Mouse (Mus musculus) embryonic fibroblast, embryonic 13.5 days (primary cell): Measurements from ENCODE around the gene Rhebl1. TPM values are rescaled to one million over a fixed set of nuclear protein-coding genes. Genes with fewer than 3 reads are reported as not detected.

Source experiments
- H3K27ac ChIP-seq: 2 replicates; pipeline ENCODE4 v1.5.1; 2012; ENCODE audit warnings: low read length, control low read depth, inconsistent platforms; ENCODE audit not compliant: insufficient read depth
- H3K4me1 ChIP-seq: 2 replicates; pipeline ENCODE4 v1.6.1; 2011; ENCODE audit warnings: low read length; ENCODE audit not compliant: control insufficient read depth, insufficient read depth
- H3K4me3 ChIP-seq: 2 replicates; pipeline ENCODE4 v1.5.1; 2011; ENCODE audit warnings: mild to moderate bottlenecking, control low read depth, low read length; ENCODE audit not compliant: insufficient read depth
- CTCF ChIP-seq: IDR thresholded peaks from 2 replicates; pipeline ENCODE4 v1.5.1; 2011; ENCODE audit warnings: mild to moderate bottlenecking, control low read depth, low read length, moderate library complexity, borderline replicate concordance; ENCODE audit not compliant: insufficient read depth
- POLR2A ChIP-seq: IDR thresholded peaks from 2 replicates; pipeline ENCODE4 v1.6.1; 2011; ENCODE audit warnings: low read depth, mild to moderate bottlenecking, control low read depth, low read length, moderate library complexity
- polyA plus RNA-seq: library from polyadenylated mRNA; stranded (reverse); fragments of >200 nt; gene quantifications from 2 replicates; pipeline ENCODE4 v1.2.4, GENCODE M21; 2011; ENCODE audit warnings: low read depth; ENCODE audit not compliant: missing spikeins, insufficient read length

Rhebl1 gene
- polyA plus RNA-seq, 1 experiment = 7.8 TPM

DNA sequence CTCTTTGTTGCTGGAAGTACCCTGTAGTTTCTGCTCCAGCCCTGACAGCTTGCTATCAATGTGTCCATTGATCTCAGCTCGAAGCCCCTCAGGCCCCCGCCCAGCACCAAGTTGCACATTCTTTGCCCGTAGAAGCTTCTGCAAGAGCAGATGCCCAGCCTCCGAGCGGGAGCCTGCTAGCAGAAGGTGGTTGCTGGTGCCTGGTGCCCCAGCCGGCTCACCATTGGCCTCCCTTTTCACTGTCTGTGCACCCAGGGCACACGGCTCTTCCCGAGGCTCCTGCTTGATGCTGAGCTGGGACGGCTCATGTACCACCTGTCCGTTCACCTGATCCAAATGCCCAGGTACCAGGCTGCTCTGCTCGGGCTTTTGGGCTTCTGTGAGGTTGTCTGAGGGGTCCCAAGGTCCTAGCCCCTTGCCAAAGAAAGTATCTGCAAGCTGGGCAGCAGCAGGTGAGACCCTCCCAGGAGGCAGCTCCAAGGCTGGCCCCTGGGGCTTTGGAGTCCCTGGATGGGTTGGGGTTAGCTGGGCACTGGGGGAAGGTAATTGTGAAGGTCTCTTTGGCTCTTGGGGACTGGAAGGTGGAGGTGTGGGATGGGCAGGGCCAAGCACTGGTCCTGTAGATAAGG is 50.6 kb downstream of the Rhebl1 start:
- no peak overlapping the region for H3K4me3 ChIP-seq

DNA sequence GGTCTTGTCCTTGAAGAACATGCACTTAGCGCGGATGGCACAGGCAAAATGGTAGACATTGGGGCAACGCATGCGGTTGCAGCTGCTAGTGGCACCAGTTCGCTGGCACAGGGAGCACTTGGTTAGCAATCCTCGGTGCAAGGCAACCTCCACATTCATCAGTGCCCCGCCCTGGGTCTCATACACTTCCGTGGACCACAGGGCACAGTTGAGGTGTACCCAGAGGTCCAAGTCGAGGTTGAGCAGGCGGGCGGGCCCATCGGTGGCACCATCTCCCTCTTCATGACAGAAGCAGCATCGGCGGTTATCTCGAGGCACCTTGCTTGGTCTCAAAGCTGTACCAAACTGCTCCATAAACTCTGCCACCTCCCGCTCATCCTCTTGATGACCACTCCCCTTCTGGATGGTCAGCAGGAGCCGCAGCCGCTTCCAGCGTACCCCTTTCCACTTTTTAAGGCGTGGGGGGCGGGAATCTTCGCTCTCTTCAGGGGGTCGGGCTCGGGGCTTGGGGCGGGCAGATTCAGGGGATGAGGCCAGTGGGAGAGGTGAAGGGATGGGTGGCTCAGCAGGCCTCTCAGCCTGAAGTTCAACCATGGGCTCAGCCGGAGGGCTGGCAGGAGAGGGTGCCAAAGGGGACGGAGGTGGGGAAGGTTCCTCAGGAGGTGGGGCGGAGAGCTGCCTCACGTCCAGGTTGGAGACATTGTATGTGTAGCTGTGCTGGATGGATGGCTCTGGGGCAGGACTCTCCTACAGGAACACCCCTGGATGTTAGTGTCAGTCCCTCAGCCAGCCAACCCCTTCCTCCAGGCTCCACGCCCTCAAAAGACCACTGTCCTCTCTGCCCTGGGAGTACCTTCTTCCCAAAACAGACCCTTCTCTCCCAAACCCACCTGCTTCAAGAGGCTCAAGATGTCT is 54.4 kb downstream of the Rhebl1 start:
- Histone ChIP-seq H3K4me1 (no peaks in the 10 kb centered on the region), H3K4me3 (no peak overlapping the region), H3K27ac (no peak overlapping the region)
- TF ChIP-seq CTCF (no peak), POLR2A (no peak)

More for the DNA sequence above, 50.6 kb downstream of the Rhebl1 start:
- Histone ChIP-seq H3K27ac (no peak overlapping the region), H3K4me1 (no peaks in the 10 kb centered on the region)
- TF ChIP-seq POLR2A (no peak), CTCF (no peak)

DNA sequence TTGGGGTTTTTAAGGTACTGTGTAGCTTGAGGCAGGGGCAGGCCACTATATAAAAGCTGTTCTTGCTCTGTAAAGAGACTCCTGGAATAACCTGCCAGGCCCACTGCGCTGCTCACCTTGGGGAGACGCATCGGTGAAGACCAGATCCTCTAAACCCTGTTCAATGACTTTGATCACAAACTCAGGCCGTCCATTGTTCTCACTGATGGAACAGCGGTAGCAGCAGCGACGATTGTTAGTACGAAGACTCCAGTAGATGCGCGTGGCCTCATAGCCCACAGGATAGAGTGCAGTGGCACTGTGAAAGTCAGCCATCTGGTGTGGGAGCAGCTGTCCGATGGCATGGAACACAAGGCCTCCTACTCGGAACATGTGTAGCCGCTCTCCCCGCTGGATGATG is 55.2 kb downstream of the Rhebl1 start:
- H3K4me1 ChIP-seq = no peaks in the 10 kb centered on the region
- TF ChIP-seq POLR2A = no peak
- no peak overlapping the region for H3K27ac ChIP-seq
- no peak overlapping the region for H3K4me3 ChIP-seq

DNA sequence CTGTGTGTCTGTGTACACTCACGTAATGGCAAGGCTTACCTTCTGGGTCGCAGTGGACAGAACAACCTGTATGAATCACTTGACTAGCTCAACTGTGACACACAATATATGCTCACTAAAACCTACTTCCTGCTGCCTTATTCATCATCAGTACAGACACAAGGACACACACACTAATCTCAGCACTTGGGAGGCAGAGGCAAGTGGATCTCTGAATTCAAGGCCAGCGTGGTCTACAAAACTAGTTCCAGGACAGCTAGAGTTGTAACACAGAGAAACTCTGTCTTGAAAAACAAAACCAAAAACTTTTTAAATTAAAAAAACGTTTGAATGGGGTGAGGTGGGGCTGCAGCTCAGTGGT is 56.6 kb downstream of the Rhebl1 start:
- no peaks in the 10 kb centered on the region for H3K4me1 ChIP-seq
- TF ChIP-seq POLR2A = no peak
- TF ChIP-seq CTCF = no peak
- no peak overlapping the region for H3K27ac ChIP-seq
- H3K4me3 ChIP-seq = no peak overlapping the region

DNA sequence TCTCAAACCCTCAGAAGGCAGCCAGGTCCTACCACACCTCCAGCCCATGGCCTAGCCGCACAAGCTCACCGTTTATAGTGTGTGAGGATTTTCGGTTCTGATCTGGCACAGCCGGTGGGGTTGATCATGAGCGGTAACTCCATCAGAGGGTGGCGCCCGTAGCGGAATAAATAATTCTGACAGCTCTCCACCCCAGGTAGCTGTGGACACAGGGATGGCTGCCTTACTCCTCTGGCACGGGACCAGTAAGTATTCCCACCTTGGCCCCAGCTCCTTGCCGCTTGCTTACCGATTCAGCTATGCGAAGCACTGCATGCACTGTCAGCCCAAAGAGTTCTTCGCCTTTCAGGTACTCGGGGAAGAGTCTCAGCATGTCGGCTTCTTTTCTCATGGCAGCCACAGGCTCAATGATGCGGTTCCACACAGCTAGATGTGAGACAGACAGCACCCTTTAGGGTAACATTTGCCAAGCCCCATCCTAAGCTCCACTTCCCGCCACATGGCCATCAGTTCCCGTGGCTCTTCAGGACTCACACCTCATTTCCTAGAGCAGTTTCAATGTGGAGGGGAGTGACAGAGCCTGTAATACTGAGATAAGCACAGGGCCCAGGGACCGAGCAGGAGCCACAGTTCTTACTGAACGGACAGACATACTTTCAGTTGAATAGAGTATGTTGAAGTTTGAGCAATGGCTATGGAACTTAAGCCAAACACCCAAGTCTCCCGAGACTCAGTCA is 57.2 kb downstream of the Rhebl1 start:
- H3K4me1 ChIP-seq = no peaks in the 10 kb centered on the region
- no peak for TF ChIP-seq POLR2A
- no peak for TF ChIP-seq CTCF
- H3K4me3 ChIP-seq = no peak overlapping the region
- H3K27ac ChIP-seq = no peak overlapping the region

DNA sequence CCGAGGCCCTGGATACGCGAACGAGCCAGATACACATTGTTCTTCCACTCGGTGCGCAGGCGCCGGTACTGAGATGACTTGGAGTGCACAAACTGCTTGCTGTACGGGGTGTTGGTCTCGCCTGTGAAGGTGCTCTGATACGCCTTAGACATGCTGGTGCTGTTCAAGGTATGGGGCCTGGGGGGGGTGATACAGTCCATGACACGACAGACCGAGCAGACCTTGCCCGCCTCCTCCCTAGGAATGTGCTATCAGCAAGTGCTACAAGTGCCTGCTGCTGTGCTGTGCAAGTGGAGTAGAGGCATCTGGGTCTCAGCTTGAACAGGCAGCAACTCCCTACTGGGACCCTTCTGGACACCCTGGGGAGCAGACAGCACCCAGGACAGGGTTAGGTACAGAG is 59.0 kb downstream of the Rhebl1 start:
- H3K4me1 ChIP-seq = no peaks in the 10 kb centered on the region
- no peak overlapping the region for H3K4me3 ChIP-seq
- no peak overlapping the region for H3K27ac ChIP-seq
- TF ChIP-seq CTCF = no peak
- TF ChIP-seq POLR2A = no peak

DNA sequence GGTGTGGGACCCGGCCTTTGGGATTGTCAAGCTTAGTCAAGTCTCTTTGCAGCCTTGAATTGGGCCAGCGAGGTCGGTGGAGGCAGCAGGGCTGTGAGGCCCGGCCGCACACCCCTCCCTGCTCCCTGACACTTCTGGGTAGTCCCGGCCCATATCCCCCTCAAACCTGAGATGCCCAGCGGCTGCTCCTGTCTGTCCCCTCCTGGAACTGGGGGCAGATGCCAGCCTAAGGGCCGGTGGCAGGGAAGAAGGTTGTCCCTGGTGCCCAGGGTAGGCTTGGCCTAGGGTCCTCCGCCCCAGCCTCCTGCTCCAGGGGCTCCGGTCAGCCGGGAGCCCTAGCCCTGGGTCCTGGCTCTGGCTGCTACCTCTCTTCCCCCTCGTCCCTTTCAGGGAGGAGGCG is 60.3 kb downstream of the Rhebl1 start:
- Histone ChIP-seq H3K4me3 (no peak overlapping the region), H3K27ac (no peak overlapping the region), H3K4me1 (no peaks in the 10 kb centered on the region)
- TF ChIP-seq POLR2A = no peak
- TF ChIP-seq CTCF = no peak

DNA sequence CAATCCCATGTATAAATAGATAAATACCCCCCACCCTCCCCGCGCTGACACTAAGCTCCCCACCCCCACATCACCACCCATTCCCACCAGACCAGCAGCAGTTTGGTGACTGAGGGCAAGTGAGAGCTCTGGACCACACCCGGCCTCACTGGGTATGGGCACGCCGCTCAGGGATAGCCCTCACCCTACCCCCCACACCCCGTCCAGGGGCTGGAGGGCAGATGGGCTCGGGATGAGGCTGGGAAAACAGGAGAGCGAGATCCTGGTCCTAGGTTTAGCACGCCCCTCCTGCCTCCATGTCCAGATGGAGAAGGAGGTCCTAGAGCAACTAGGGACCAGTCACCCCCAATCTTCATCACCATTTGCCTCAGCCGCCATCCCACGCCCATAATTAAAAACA is 61.1 kb downstream of the Rhebl1 start:
- no peak overlapping the region for H3K27ac ChIP-seq
- H3K4me3 ChIP-seq = no peak overlapping the region
- H3K4me1 ChIP-seq = no peaks in the 10 kb centered on the region
- no peak for TF ChIP-seq CTCF

DNA sequence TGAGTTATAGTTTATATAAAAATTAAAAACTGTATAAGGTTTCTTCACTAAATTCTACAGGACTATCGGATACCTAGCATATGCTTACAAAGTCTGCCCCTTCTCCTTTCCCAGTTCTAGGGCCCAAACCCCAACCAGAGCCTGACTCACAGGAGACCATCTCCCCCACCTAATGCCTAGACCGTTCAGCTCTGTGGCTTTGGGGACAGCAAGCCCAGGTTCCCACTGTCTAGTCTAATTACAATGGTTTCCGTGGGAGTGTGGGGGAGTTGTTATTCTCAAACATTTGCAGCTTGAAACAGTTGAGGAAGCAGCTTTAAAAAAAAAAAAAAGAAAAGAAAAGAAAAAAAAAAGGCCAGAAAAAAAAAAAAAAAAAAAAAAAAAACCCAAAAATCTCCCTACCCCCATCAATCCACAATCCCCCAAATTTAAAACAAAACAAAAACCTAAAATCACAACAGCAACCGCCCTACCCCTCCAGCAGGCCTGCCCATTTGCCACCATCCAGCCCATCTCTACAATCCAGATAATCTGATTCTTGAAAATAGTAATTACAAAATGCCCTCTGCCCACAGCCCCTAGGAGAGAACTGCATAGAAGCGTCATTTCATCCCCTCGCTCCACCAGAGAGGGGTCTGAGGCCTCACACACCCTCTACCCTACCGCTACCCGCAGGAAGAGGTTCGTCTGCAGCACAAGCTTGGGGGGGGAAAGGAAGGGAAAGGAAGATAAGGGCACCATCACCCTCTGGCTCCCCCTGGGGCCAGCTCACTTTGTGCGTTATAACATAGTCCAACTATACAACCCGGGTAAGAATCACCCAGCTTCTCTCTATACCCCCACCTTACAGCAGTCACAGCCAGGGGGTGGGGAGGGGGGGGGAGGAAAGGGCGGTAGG is 61.9 kb downstream of the Rhebl1 start:
- H3K27ac ChIP-seq = no peak overlapping the region
- no peaks in the 10 kb centered on the region for H3K4me1 ChIP-seq
- H3K4me3 ChIP-seq = no peak overlapping the region
- TF ChIP-seq CTCF = no peak
